Mouse (Mus musculus) liver, embryonic 15.5 days (tissue): ENCODE measurements around the gene Rnd1. TPM values are rescaled to one million over a fixed set of nuclear protein-coding genes. Genes with fewer than 3 reads are reported as not detected.
A peak's percentile ranks its signal among the peaks of the same experiment; 100 is the strongest.

Source experiments
- ATAC-seq: fragments of 200-750 bp; cut with Nextera tagmentation; 2 replicates; pipeline ENCODE4 v1.8.0; 2017; ENCODE audit warnings: moderate number of reproducible peaks, mild to moderate bottlenecking, moderate library complexity; ENCODE audit not compliant: insufficient read depth
- H3K27ac ChIP-seq: fragments of 300-500 bp; sonication (generic); replicated peaks from 2 replicates; pipeline ENCODE4 v1.5.1; 2015; ENCODE audit warnings: mild to moderate bottlenecking, inconsistent platforms
- H3K27me3 ChIP-seq: fragments of 300-500 bp; sonication (generic); 2 replicates; pipeline ENCODE4 v1.6.1; 2015; ENCODE audit warnings: mild to moderate bottlenecking, inconsistent platforms
- H3K36me3 ChIP-seq: fragments of 300-500 bp; sonication (generic); replicated peaks from 2 replicates; pipeline ENCODE4 v1.6.1; 2015; ENCODE audit warnings: moderate library complexity, mild to moderate bottlenecking, inconsistent platforms
- H3K4me1 ChIP-seq: fragments of 300-500 bp; sonication (generic); replicated peaks from 2 replicates; pipeline ENCODE4 v1.6.1; 2015; ENCODE audit warnings: inconsistent platforms
- H3K4me2 ChIP-seq: fragments of 300-500 bp; sonication (generic); 2 replicates; pipeline ENCODE4 v1.6.1; 2015; ENCODE audit warnings: moderate library complexity, mild to moderate bottlenecking, inconsistent platforms
- H3K4me3 ChIP-seq: fragments of 300-500 bp; sonication (generic); replicated peaks from 2 replicates; pipeline ENCODE4 v1.5.1; 2015; ENCODE audit warnings: mild to moderate bottlenecking, inconsistent platforms
- H3K9ac ChIP-seq: fragments of 300-500 bp; sonication (generic); 2 replicates; pipeline ENCODE4 v1.6.1; 2015; ENCODE audit warnings: moderate library complexity, mild to moderate bottlenecking, inconsistent platforms
- H3K9me3 ChIP-seq: fragments of 300-500 bp; sonication (generic); replicated peaks from 2 replicates; pipeline ENCODE4 v1.6.1; 2016; ENCODE audit warnings: inconsistent platforms
- WGBS: fragments of 180-500 bp; shearing (Covaris S2); methylation state at CpG from one replicate; pipeline ENCODE4 v1.1.7; 2015; ENCODE audit warnings: mixed read lengths; ENCODE audit not compliant: insufficient replicate concordance; 5-methylcytosine and 5-hydroxymethylcytosine counted together
- polyA plus RNA-seq: library from polyadenylated mRNA; unstranded; fragments of >200 nt; fragmentation: Nextera tagmentation; extraction: Ambion mirVana; gene quantifications from 2 replicates; pipeline ENCODE4 v1.2.1, GENCODE M21; 2015

Rnd1 gene
- polyA plus RNA-seq, 1 experiment from 2014 or later, result 0.89 TPM

GRCm38 (mm10) chr15:98626078-98626477 is 51.2 kb downstream of the Rnd1 start:
- H3K36me3 ChIP-seq, result no peaks in the 10 kb centered on the region
- no peak overlapping the region for H3K9ac ChIP-seq
- H3K27me3 ChIP-seq, result peaks cover 95% of the 10 kb centered on the region
- no peak for ATAC-seq
- H3K27ac ChIP-seq, result no peak overlapping the region
- H3K4me3 ChIP-seq, result no peak overlapping the region
- peaks cover 9% of the 10 kb centered on the region for H3K4me1 ChIP-seq
- no peaks in the 10 kb centered on the region for H3K9me3 ChIP-seq
- no peak overlapping the region for H3K4me2 ChIP-seq
- WGBS, result 24% methylated on average over 8 of the region's 8 CpGs

GRCm38 (mm10) chr15:98623361-98623821 is 53.9 kb downstream of the Rnd1 start:
- no peak for ATAC-seq
- H3K9ac ChIP-seq, result no peak overlapping the region
- H3K4me1 ChIP-seq, result no peaks in the 10 kb centered on the region
- no peaks in the 10 kb centered on the region for H3K36me3 ChIP-seq
- H3K4me3 ChIP-seq, result no peak overlapping the region
- WGBS, result 35% methylated on average over 5 of the region's 5 CpGs
- no peak overlapping the region for H3K27ac ChIP-seq
- H3K27me3 ChIP-seq, result peaks cover 89% of the 10 kb centered on the region
- H3K9me3 ChIP-seq, result no peaks in the 10 kb centered on the region
- H3K4me2 ChIP-seq, result no peak overlapping the region

DNA sequence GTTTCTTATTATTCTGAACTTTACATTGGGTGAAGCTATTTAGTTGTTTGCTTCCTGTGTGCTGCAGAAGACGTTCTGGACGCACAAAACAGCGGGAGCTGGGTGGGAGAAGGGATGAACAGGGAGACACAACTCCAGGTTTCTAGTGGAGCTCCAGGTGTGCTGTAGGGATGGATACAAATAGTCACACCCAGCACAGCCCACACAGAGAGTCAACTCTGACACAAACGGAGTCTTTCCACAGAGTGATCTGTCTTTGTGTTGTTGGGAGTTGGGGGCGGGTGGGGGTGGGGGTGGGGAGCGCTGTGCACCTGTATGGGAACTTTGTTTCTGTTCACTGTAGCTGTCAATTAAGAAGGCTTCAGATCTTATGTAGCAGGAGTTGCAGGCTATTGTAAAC is 54.5 kb downstream of the Rnd1 start:
- 28% methylated on average over 6 of the region's 6 CpGs for WGBS
- no peak for ATAC-seq
- Histone ChIP-seq H3K9me3 (no peaks in the 10 kb centered on the region), H3K9ac (no peak overlapping the region), H3K4me1 (no peaks in the 10 kb centered on the region), H3K4me3 (no peak overlapping the region), H3K27ac (no peak overlapping the region), H3K36me3 (no peaks in the 10 kb centered on the region), H3K27me3 (peaks cover 87% of the 10 kb centered on the region), H3K4me2 (no peak overlapping the region)

DNA sequence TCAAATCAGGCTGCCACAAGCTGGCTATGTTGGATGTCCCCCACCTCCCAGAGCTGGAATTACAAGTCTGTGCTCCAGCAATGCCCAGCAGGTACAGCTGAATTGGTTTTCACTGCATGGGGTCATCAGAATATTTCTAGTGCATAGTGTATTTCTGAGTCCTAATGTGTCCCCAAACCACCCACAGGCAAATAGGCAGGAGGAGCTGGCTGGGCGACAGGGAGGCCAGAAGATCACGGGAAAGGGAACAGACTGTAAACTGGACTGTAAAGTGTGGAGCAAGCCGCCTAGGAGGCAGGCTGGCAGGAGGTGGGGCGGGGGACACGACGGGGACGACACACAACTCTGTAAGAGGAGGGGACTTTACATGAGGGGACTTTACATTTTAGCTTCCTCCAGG is 55.1 kb downstream of the Rnd1 start:
- Histone ChIP-seq H3K9me3 (no peaks in the 10 kb centered on the region), H3K4me2 (no peak overlapping the region), H3K4me1 (peaks cover 2% of the 10 kb centered on the region; the same call in 1 of the 2 replicates), H3K4me3 (no peak overlapping the region), H3K27ac (no peak overlapping the region), H3K9ac (no peak overlapping the region), H3K36me3 (no peaks in the 10 kb centered on the region), H3K27me3 (peaks cover 87% of the 10 kb centered on the region)
- no peak for ATAC-seq
- 8% methylated on average over 7 of the region's 7 CpGs for WGBS

DNA sequence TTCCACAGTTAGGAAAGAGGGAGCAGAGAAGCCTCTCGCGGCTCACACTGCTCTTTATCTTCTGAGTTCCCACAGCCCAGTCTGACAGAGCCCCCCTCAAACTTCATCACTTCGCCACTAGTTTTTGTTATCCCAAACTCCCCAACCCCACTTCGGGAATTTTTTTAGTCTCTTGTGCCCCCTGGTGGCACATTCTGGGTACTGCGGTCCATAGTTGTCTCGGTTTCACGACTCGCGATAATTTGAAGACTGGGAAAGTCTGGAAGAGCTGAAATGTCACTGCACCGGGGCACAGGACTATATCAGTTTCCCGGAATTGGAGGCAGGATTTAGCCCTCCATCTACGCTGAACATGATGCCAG is 60.1 kb downstream of the Rnd1 start:
- Histone ChIP-seq H3K36me3 (no peaks in the 10 kb centered on the region), H3K9me3 (no peaks in the 10 kb centered on the region), H3K4me1 (peaks cover 9% of the 10 kb centered on the region), H3K4me2 (peak overlapping the region; percentile 46), H3K4me3 (no peak overlapping the region), H3K27me3 (peaks cover 49% of the 10 kb centered on the region), H3K9ac (no peak overlapping the region), H3K27ac (no peak overlapping the region)
- ATAC-seq, result peak; percentile 32; the same call in 1 of the 2 replicates
- under 1% methylated on average over 12 of the region's 12 CpGs for WGBS

DNA sequence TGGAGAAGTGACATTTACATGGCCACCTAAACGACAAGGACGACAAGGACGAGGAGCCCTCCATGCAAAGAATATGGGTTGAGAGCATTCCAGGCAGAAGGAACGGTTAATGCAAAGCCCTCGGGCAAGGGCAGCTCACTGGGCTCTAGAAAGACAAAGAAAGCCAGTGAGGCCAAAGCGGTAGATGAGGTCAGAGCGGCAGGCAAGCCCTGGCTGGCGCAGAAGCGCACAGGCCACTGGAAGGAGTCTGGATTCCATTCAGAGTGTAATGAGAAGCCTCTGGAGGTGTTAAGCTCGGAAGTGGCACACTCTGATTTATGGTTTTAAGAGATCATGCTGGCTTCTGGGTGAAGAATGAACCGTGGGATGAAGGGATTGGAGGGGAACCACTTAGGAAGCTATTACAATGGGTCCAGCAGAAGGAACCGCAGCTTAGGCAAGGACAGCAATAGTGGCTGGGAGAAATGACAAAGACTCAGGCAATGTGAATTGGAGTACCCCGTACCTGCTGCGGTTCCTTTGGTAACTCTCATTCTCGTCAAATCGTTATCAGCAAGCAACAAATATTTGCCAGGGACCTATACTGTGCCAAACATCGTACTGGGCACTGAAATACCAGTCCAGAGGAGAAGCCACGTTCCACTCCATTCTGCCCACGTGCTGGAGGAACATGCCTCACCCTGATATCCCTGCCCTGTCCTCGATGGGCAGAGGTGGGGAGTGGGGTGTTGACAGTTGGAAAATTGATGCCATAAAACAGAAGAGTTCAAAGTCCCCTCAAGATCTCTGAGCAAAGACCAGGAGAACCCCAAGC is 60.7 kb downstream of the Rnd1 start:
- H3K4me2 ChIP-seq, result peak overlapping the region; percentile 46
- H3K9me3 ChIP-seq, result no peaks in the 10 kb centered on the region
- H3K4me3 ChIP-seq, result no peak overlapping the region
- peak; percentile 8; the same call in 1 of the 2 replicates for ATAC-seq
- 44% methylated on average over 20 of the region's 20 CpGs for WGBS
- H3K4me1 ChIP-seq, result peaks cover 9% of the 10 kb centered on the region
- H3K27me3 ChIP-seq, result peaks cover 43% of the 10 kb centered on the region
- no peak overlapping the region for H3K9ac ChIP-seq
- no peaks in the 10 kb centered on the region for H3K36me3 ChIP-seq
- H3K27ac ChIP-seq, result no peak overlapping the region

DNA sequence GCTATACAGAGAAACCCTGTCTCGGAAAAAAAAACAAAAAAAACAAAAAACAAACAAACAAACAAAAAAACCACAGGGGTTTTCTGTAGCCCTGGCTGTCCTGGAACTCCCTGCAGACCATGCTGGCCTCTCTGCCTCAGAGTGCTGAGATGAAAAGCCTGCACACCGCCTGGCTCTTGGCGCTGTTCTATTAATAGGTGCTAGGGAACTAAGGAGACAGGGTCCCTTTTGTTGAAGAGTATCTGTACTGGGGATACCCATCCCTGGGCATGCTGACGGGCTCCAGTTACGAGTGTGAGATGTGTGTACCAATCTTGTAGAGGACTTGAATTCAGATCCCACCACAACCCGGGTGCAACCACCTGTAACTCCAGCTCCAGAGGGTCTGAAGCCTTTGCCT is 61.5 kb downstream of the Rnd1 start:
- Histone ChIP-seq H3K4me1 (peaks cover 12% of the 10 kb centered on the region), H3K4me2 (no peak overlapping the region), H3K9ac (no peak overlapping the region), H3K27ac (no peak overlapping the region), H3K4me3 (no peak overlapping the region), H3K27me3 (peaks cover 42% of the 10 kb centered on the region), H3K36me3 (no peaks in the 10 kb centered on the region), H3K9me3 (no peaks in the 10 kb centered on the region)
- ATAC-seq, result no peak
- WGBS, result 69% methylated on average over 6 of the region's 6 CpGs

DNA sequence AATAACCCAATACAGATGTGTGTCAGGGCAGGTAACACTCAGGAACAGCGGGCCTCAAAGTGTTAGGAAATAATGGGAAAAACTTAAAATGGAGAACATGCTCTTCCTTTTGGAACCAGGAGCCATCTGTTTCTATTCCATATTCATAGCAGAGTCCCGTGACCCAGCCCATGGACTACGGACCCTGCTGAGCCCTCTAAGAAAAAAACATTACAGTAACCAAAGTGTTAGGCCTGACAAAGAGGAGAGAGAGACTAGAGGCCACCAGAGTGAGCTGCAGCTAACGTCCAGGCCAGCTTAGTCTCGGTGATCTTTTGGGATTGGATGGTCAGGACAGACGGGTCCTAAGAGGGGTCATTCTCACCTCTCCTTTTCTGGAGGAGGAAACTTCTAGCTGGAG is 62.3 kb downstream of the Rnd1 start:
- peaks cover 20% of the 10 kb centered on the region for H3K4me1 ChIP-seq
- no peak overlapping the region for H3K9ac ChIP-seq
- no peaks in the 10 kb centered on the region for H3K36me3 ChIP-seq
- peaks cover 42% of the 10 kb centered on the region for H3K27me3 ChIP-seq
- ATAC-seq, result no peak
- H3K4me2 ChIP-seq, result no peak overlapping the region
- H3K27ac ChIP-seq, result no peak overlapping the region
- no peak overlapping the region for H3K4me3 ChIP-seq
- 63% methylated on average over 6 of the region's 6 CpGs for WGBS
- H3K9me3 ChIP-seq, result no peaks in the 10 kb centered on the region

DNA sequence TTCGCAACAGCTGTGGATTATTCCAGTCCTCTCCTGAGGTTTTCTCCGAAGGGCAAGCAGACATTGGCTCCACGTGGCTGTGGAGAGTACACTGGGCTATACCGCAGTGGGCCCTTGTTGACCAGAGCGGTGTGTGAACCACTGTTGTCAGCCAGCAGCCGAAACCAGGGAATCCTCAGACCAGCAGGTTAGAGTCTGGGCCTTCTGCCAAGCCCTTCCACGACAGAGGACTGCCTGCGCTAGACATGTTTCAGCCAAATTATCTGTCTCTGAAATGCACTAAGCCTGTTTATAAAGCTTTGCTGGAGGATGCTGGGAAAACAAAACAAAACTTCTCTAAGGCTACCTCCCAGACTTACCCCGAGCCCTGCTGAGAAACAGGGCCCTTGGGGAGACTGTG is 62.7 kb downstream of the Rnd1 start:
- Histone ChIP-seq H3K9ac (no peak overlapping the region), H3K27me3 (peaks cover 44% of the 10 kb centered on the region), H3K4me2 (no peak overlapping the region), H3K4me3 (no peak overlapping the region), H3K4me1 (peaks cover 24% of the 10 kb centered on the region), H3K36me3 (no peaks in the 10 kb centered on the region), H3K9me3 (no peaks in the 10 kb centered on the region), H3K27ac (no peak overlapping the region)
- WGBS, result 68% methylated on average over 9 of the region's 9 CpGs
- ATAC-seq, result no peak

Other genes starting within 250 kb of the Rnd1 start
- gene Olfr282, start 246.2 kb downstream of the Rnd1 start, polyA plus RNA-seq, result not detected in 2 replicates
- not detected in 2 replicates for gene Olfr281, start 224.9 kb downstream of the Rnd1 start, polyA plus RNA-seq
- not detected in 2 replicates for gene OR5BS1P, start 207.6 kb downstream of the Rnd1 start, polyA plus RNA-seq
- gene Lalba, start 194.7 kb downstream of the Rnd1 start, polyA plus RNA-seq, result not detected in 2 replicates
- gene Olfr279, start 185.1 kb downstream of the Rnd1 start, polyA plus RNA-seq, result not detected in 2 replicates
- gene Kansl2, start 143.2 kb downstream of the Rnd1 start, polyA plus RNA-seq, result 32.0 and 35.4 TPM in 2 replicates
- gene Ccnt1, start 106.5 kb downstream of the Rnd1 start, polyA plus RNA-seq, result 25.1 and 28.2 TPM in 2 replicates
- not detected in 2 replicates for gene 4930415O20Rik, start 106.5 kb downstream of the Rnd1 start, polyA plus RNA-seq
- gene Adcy6, start 67.4 kb downstream of the Rnd1 start, polyA plus RNA-seq, result 6.6 and 6.9 TPM in 2 replicates
- 0.52 and 0.96 TPM in 2 replicates for gene Cacnb3, start 46.6 kb downstream of the Rnd1 start, polyA plus RNA-seq
- gene Ddx23, start 14.6 kb downstream of the Rnd1 start, polyA plus RNA-seq, result 9.5 and 10.2 TPM in 2 replicates
- gene Ccdc65, start 30.7 kb upstream of the Rnd1 start, polyA plus RNA-seq, result not detected in 2 replicates
- gene Fkbp11, start 50.7 kb upstream of the Rnd1 start, polyA plus RNA-seq, result 156 and 176 TPM in 2 replicates
- gene Arf3, start 85.8 kb upstream of the Rnd1 start, polyA plus RNA-seq, result 11.7 and 14.3 TPM in 2 replicates
- not detected in 2 replicates for gene Wnt10b, start 100.7 kb upstream of the Rnd1 start, polyA plus RNA-seq
- gene Wnt1, start 112.4 kb upstream of the Rnd1 start, polyA plus RNA-seq, result not detected in 2 replicates
- gene Ddn, start 132.0 kb upstream of the Rnd1 start, polyA plus RNA-seq, result not detected in 2 replicates
- 94.1 and 95.7 TPM in 2 replicates for gene Prkag1, start 154.1 kb upstream of the Rnd1 start, polyA plus RNA-seq
- 3.7 and 4.2 TPM in 2 replicates for gene Kmt2d, start 193.7 kb upstream of the Rnd1 start, polyA plus RNA-seq
- gene Rhebl1, start 217.1 kb upstream of the Rnd1 start, polyA plus RNA-seq, result 2.9 and 3.0 TPM in 2 replicates
- 0.08 and 0.12 TPM in 2 replicates for gene Dhh, start 221.1 kb upstream of the Rnd1 start, polyA plus RNA-seq
- 4.7 and 4.8 TPM in 2 replicates for gene Lmbr1l, start 240.8 kb upstream of the Rnd1 start, polyA plus RNA-seq